Mouse (Mus musculus) left cerebral cortex, postnatal 10 days (tissue): ENCODE measurements at regions not wholly inside any gene's neighbourhood (a gene's known extent, or its start where the extent isn't known, plus 50 kb on each side); places are given as distances from the start of the nearest gene placed in this dataset. TPM values are rescaled to one million over a fixed set of nuclear protein-coding genes. Genes with fewer than 3 reads are reported as not detected.

ENCODE experiments used
- DNase-seq, 2 experiments: peaks; one replicate each; pipeline ENCODE4 v3.0.0; 2021 to 2022; ENCODE audit warnings: low spot score in 2 of 2, mixed read lengths in 1 of 2; ENCODE audit errors: extremely low spot score in 1 of 2
- intact Hi-C: fragments of 180-260 bp; cut with DNase I; formaldehyde crosslinking; loops from one replicate; pipeline ENCODE4 v1.15.1; 2025
- microRNA-seq: library from miRNA; unstranded; fragments of <30 nt; microRNA quantifications from one replicate; pipeline ENCODE4 v1.2.0, GENCODE M21; 2022

- intact Hi-C loops: no loop called here
- no peak for DNase-seq
Measured at GRCm38 (mm10) chr15:6225227-6225626, 74.4 kb upstream of the Dab2 start.

- intact Hi-C loops: no loop called here
- DNase-seq: no peak
Measured at GRCm38 (mm10) chr15:6230618-6231017, 69.0 kb upstream of the Dab2 start.

- peak in 1 of 2 experiments; percentile 40 for DNase-seq
- intact Hi-C loops: no loop called here
Measured at GRCm38 (mm10) chr15:6231308-6232103, 68.1 kb upstream of the Dab2 start.

GRCm38 (mm10) chr15:6233621-6234020 lies 66.0 kb upstream of the Dab2 start:
- DNase-seq: no peak
- intact Hi-C loops: no loop called here

- intact Hi-C loops: loop anchor here (5.0 kb wide), 2 partner anchors 336 to 391 kb away; no protein-coding TSS in a partner anchor
- DNase-seq: no peak
Measured at GRCm38 (mm10) chr15:6236583-6236982, 63.0 kb upstream of the Dab2 start.

GRCm38 (mm10) chr15:6237726-6238125 lies 61.9 kb upstream of the Dab2 start:
- intact Hi-C loops: loop anchor here (2.0 to 5.0 kb wide), 4 partner anchors 149 to 390 kb away; no protein-coding TSS in a partner anchor
- no peak for DNase-seq

GRCm38 (mm10) chr15:6238133-6238532 lies 61.5 kb upstream of the Dab2 start:
- intact Hi-C loops: loop anchor here (2.0 to 5.0 kb wide), 4 partner anchors 149 to 389 kb away; no protein-coding TSS in a partner anchor
- peak; percentile 61 to 86 for DNase-seq

- intact Hi-C loops: loop anchor here (2.0 to 5.0 kb wide), 4 partner anchors 148 to 389 kb away; no protein-coding TSS in a partner anchor
- DNase-seq: no peak
Measured at GRCm38 (mm10) chr15:6238755-6239154, 60.8 kb upstream of the Dab2 start.

- intact Hi-C loops: no loop called here
Measured at GRCm38 (mm10) chr15:6242132-6242531, 57.5 kb upstream of the Dab2 start.

GRCm38 (mm10) chr15:6244401-6244800 lies 55.2 kb upstream of the Dab2 start:
- no peak for DNase-seq
- intact Hi-C loops: no loop called here

More at GRCm38 (mm10) chr15:6242132-6242531, 57.5 kb upstream of the Dab2 start:
- DNase-seq: peak in 1 of 2 experiments; percentile 28

GRCm38 (mm10) chr15:6245950-6246894 lies 53.4 kb upstream of the Dab2 start:
- intact Hi-C loops: no loop called here
- no peak for DNase-seq

GRCm38 (mm10) chr15:6248470-6248869 lies 51.1 kb upstream of the Dab2 start:
- DNase-seq: no peak
- intact Hi-C loops: no loop called here

Small RNA genes in the stretch of these regions (microRNA-seq; reads per million reads assigned to microRNA genes)
- gene Gm27760: not detected
